Comparison of ENCODE assay signal across 16 mouse cellular contexts in the genomic region with DNA sequence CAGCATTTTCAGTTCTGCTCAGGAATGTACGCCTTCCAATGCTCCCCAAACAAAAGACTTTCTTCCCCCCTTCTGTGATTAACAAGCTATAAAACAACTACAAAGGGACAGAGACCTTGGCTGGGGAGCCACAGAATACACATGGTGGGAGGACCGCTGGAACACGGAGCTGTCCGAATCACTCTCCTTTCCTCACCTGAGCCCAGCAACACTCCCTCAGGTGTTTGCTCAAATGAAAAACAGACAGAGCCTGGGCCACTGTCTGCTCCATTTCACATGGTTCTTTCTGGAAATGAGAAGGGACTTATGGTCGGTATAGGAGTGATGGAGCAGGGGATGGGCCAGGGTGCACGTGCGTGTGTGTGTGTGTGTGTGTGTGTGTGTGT.
"Had no signal": no experiment of that assay in that cellular context is flagged by ENCODE, and none has a peak within 500 bp of the region (broad histone marks: within the 10 kb centered on the region; RNA-seq: fewer than 3 reads in every experiment).

No protein-coding gene starts in this region.

- H3K9me3 ChIP-seq: limb, embryonic 12.5 days; liver, embryonic 13.5 days; neural tube, embryonic 12.5 days had no signal

- H3K27ac ChIP-seq: left cerebral cortex, adult 2 months; limb, embryonic 12.5 days; liver, embryonic 13.5 days; neural tube, embryonic 12.5 days; stomach, postnatal 0 days had no signal

- H3K27me3 ChIP-seq: limb, embryonic 12.5 days; liver, embryonic 13.5 days; neural tube, embryonic 12.5 days had no signal

- H3K36me3 ChIP-seq: limb, embryonic 12.5 days; liver, embryonic 13.5 days; neural tube, embryonic 12.5 days had no signal

- DNase-seq: kidney, adult 9 months; kidney, postnatal 14 days; kidney, postnatal 4 days; layer of hippocampus, postnatal 36 days; liver, embryonic 13.5 days; lung, adult 2 months; right cerebral cortex, postnatal 14 days; right cerebral cortex, postnatal 4 days; thymus, adult 2 months; thymus, postnatal 14 days; thymus, postnatal 4 days had no signal

- H3K4me1 ChIP-seq: liver, embryonic 13.5 days; neural tube, embryonic 12.5 days had no signal

- H3K4me3 ChIP-seq: left cerebral cortex, adult 2 months; limb, embryonic 12.5 days; liver, embryonic 13.5 days; neural tube, embryonic 12.5 days had no signal

- H3K4me2 ChIP-seq: limb, embryonic 12.5 days; liver, embryonic 13.5 days; midbrain, embryonic 11.5 days; neural tube, embryonic 12.5 days had no signal

- H3K9ac ChIP-seq: limb, embryonic 12.5 days; liver, embryonic 13.5 days; neural tube, embryonic 12.5 days had no signal
